Mouse (Mus musculus): ENCODE results near the gene Mylk3.

- TF ChIP-seq EP300 (IDR thresholded peaks at IDR 0.05; ENCODE audit: low read depth) = no peak
- no peak for TF ChIP-seq CTCF (IDR thresholded peaks at IDR 0.05; ENCODE audit: low read depth)
Measured at GRCm38 (mm10) chr8:85365176-85365575, 21.0 kb downstream of the Mylk3 start.

All from liver, embryonic 14.5 days (tissue).